12 mouse cellular contexts compared by ENCODE assay signal in the genomic region with DNA sequence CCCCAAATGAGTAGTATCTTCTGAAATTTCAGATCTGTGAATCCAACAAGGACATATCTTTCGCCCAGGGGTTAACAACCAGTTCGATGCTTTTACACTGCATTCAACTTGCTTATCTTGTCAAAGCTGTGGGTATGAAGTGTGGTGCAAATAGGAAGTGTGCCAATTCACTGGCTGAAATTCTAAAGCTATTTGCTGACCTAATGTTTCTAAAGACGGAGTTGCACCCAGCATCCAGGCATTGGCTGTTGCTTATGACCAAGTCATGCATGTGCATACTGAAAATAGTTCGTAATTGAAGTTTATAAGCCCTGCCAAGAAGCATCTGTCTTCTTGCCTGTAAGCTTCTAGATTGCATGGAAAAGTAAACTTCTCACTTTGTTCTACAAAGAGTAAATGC. TPM values are rescaled to one million over a fixed set of nuclear protein-coding genes. Genes with fewer than 3 reads are reported as not detected.
DNase-seq lines count a peak whose midpoint lies in the region; ATAC-seq lines count a peak whose summit lies in the region.
"Had no signal": no experiment of that assay in that cellular context is flagged by ENCODE, and none has a peak within 500 bp of the region (broad histone marks: within the 10 kb centered on the region; RNA-seq: fewer than 3 reads in every experiment).

No protein-coding gene starts in this region.

- H3K27me3 ChIP-seq in heart, embryonic 16.5 days (ENCODE audit: control insufficient read depth, insufficient read depth, low read length) = no peaks in the 10 kb centered on the region
- H3K27me3 ChIP-seq: forebrain, embryonic 12.5 days; lung, embryonic 15.5 days had no signal

- H3K9ac ChIP-seq in heart, embryonic 16.5 days (ENCODE audit: low read length) = no peak overlapping the region
- H3K9ac ChIP-seq: forebrain, embryonic 12.5 days; lung, embryonic 15.5 days had no signal

- peak overlapping the region; percentile 26; the same call in 1 of the 2 replicates for H3K4me2 ChIP-seq in heart, embryonic 16.5 days (ENCODE audit: low read depth, low read length)
- H3K4me2 ChIP-seq: forebrain, embryonic 12.5 days; lung, embryonic 15.5 days had no signal

- peak; percentile 60 for ATAC-seq in heart, embryonic 16.5 days (replicated peaks; ENCODE audit: extremely low read depth, insufficient read depth, low FRiP score)
- peak; percentile 73 for ATAC-seq in granulocyte monocyte progenitor cell, adult 5-6 weeks (replicated peaks; ENCODE audit: poor library complexity, severe bottlenecking)

- no peaks in the 10 kb centered on the region for H3K36me3 ChIP-seq in heart, embryonic 16.5 days (ENCODE audit: control insufficient read depth, insufficient read depth)
- H3K36me3 ChIP-seq in macrophage (ENCODE audit: inconsistent target) = no peaks in the 10 kb centered on the region
- H3K36me3 ChIP-seq: forebrain, embryonic 12.5 days; lung, embryonic 15.5 days had no signal

- DNase-seq in heart, adult 11 months = no peak
- peak; percentile 87 for DNase-seq in Muller cell, postnatal 12 days (ENCODE audit: inconsistent ontology term)
- no peak for DNase-seq in MN1 (ENCODE audit: low spot score)
- DNase-seq in frontal cortex, adult 2 months (ENCODE audit: extremely low spot score in 1 of 2, low spot score in 1 of 2) = no peak
- DNase-seq in kidney, postnatal 4 days = no peak
- DNase-seq: cerebellum, adult 8-10 months; left cerebral cortex, postnatal 4 days had no signal

- H3K4me1 ChIP-seq in heart, embryonic 16.5 days (ENCODE audit: control insufficient read depth, insufficient read depth, low read length) = peaks cover 6% of the 10 kb centered on the region
- H3K4me1 ChIP-seq: forebrain, embryonic 12.5 days had no signal

- 29% methylated on average over 4 of the region's 4 CpGs for WGBS in heart, embryonic 16.5 days
- WGBS in macrophage (ENCODE audit: missing documents) = 19% methylated on average over 4 of the region's 4 CpGs

- H3K79me2 ChIP-seq in macrophage (ENCODE audit: inconsistent target) = peaks cover 90% of the 10 kb centered on the region

- no peak overlapping the region for H3K27ac ChIP-seq in heart, embryonic 16.5 days (ENCODE audit: low read length)
- H3K27ac ChIP-seq in macrophage = peak overlapping the region; percentile 37
- H3K27ac ChIP-seq: forebrain, embryonic 12.5 days; lung, embryonic 15.5 days had no signal

- H3K9me3 ChIP-seq in heart, embryonic 16.5 days (replicated peaks; ENCODE audit: control insufficient read depth, low read length) = no peaks in the 10 kb centered on the region
- H3K9me3 ChIP-seq: forebrain, embryonic 12.5 days; lung, embryonic 15.5 days had no signal

- no peak overlapping the region for H3K4me3 ChIP-seq in heart, embryonic 16.5 days (ENCODE audit: low read length)
- no peak overlapping the region for H3K4me3 ChIP-seq in macrophage (ENCODE audit: inconsistent target)
- H3K4me3 ChIP-seq: forebrain, embryonic 12.5 days; lung, embryonic 15.5 days had no signal

RNA-seq across cellular contexts. Expression of gene Pla2g4a, which starts 5.6 kb away (rescaled TPM):
- polyA plus RNA-seq in heart, embryonic 16.5 days (2015; fragmentation: Nextera tagmentation; extraction: Ambion mirVana) = 5.6 and 6.9 TPM in 2 replicates
- total RNA-seq in granulocyte monocyte progenitor cell, adult 5-6 weeks (2014; fragmentation: Nextera tagmentation) = 30.3 and 75.2 TPM in 2 replicates
- 53.3 and 59.7 TPM in 2 replicates for total RNA-seq in granulocyte monocyte progenitor cell, adult 5-6 weeks (2017)
- 100 to 1,000 TPM in 1 of 26 experiments, 10 to 100 TPM in 25; 14.3 to 102 (median 37.1) TPM for total RNA-seq in macrophage (2018; cell fraction: chromatin; rRNA removed)
- total RNA-seq in macrophage (2018; cell fraction: cytosol; rRNA removed) = 10 to 100 TPM in 13 of 26 experiments, 1 to 10 TPM in 13; 5.8 to 29.1 (median 13.8) TPM
- 10 to 100 TPM in 24 of 26 experiments, 1 to 10 TPM in 2; 8.6 to 43.6 (median 27.8) TPM for total RNA-seq in macrophage (2018; cell fraction: nucleus; rRNA removed)
- 7.9 to 21.6 TPM (median 8.8 TPM) in 3 replicates for polyA plus RNA-seq in macrophage (2018)
- polyA plus RNA-seq in frontal cortex, adult 2 months (2012; rRNA removed) = 3.3 and 3.7 TPM in 2 replicates
